Mouse (Mus musculus): ENCODE results near the gene Nhlh2. TPM values are rescaled to one million over a fixed set of nuclear protein-coding genes. Genes with fewer than 3 reads are reported as not detected.

Gene Nhlh2
- polyA plus RNA-seq, 1 experiment from 2014 or later: 19.0 TPM

DNA sequence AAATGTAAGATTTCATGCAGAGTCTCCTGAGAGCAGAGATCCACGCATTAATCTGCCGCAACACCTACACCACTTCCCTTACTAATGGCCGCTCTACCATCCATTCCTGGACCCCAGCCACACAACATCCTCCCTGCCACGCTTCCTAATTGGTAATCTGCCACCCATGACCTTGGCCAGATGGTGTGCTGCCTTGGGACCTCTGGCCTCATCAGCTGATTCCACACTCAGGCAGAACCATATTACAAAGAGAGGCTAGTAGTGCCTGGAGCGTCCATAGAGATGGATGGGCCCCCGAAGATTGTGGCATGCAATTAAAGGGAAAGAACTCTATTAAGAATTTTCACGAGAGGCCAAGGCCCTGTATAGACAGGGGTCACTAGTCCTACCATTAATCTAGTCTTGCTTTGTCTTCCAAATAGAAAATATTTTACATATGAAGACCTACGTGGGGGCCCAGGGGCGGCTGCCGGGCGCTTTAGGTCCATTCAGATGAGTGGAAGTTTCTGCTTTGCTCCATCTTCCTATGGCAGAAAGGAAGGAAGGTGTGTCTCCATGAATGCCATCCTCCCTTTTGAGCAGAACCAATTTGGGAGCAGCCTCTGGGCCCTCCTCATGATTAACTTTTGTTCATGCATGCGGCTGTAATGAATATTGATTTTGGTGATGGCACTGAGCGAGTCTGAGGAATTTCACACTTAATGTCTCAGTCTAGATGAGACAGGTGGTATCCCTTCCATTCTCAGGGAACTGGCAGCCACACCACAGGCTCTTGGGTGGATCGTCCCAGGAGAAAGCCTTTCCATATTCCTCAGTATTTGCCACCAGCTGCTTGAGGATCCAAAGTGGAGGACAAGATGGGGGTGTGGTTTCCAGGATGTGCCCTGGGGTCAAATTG, 39.6 kb downstream of the Nhlh2 start:
- no peak overlapping the region for H3K27ac ChIP-seq (ENCODE audit: low read length)
- no peak for ATAC-seq
- WGBS: 68% methylated on average over 14 of the region's 14 CpGs
- no peak overlapping the region for H3K9ac ChIP-seq (replicated peaks; ENCODE audit: low read depth, low read length)
- no peaks in the 10 kb centered on the region for H3K27me3 ChIP-seq (replicated peaks; ENCODE audit: control insufficient read depth, insufficient read depth, low read length)
- H3K4me1 ChIP-seq (replicated peaks; ENCODE audit: control insufficient read depth, insufficient read depth, low read length): 0 out of 2 replicates have a peak, but pooled peaks cover 3% of the 10 kb centered on the region
- H3K9me3 ChIP-seq (ENCODE audit: control insufficient read depth, low read length): no peaks in the 10 kb centered on the region
- no peak overlapping the region for H3K4me3 ChIP-seq (replicated peaks; ENCODE audit: low read length)
- H3K36me3 ChIP-seq (ENCODE audit: control insufficient read depth, insufficient read depth): no peaks in the 10 kb centered on the region
- H3K4me2 ChIP-seq (ENCODE audit: low read length): no peak overlapping the region

DNA sequence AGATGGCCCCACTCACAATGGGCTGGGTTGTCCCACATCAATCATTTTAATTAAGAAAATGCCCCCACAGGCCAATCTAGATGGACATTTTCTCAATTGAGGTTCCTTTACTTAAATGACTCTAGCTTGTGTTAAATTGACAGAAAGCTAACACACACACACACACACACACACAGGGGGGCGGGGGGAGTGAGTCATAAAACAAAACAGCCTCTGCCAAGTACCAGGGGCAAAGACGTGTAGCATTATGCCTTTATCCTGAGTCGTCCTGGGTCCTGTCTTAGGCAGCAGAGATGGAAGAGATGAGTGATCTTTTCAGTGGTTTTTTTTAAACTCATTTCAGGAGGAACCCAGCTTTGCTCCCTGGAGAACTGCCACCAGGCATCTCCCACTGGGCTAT, 42.2 kb downstream of the Nhlh2 start:
- 0 out of 2 replicates have a peak, but pooled peaks cover 3% of the 10 kb centered on the region for H3K4me1 ChIP-seq (replicated peaks; ENCODE audit: control insufficient read depth, insufficient read depth, low read length)
- H3K4me3 ChIP-seq (replicated peaks; ENCODE audit: low read length): no peak overlapping the region
- no peaks in the 10 kb centered on the region for H3K9me3 ChIP-seq (ENCODE audit: control insufficient read depth, low read length)
- H3K27me3 ChIP-seq (replicated peaks; ENCODE audit: control insufficient read depth, insufficient read depth, low read length): no peaks in the 10 kb centered on the region
- WGBS: 40% methylated on average over 3 of the region's 3 CpGs
- H3K4me2 ChIP-seq (ENCODE audit: low read length): no peak overlapping the region
- no peak overlapping the region for H3K9ac ChIP-seq (replicated peaks; ENCODE audit: low read depth, low read length)
- H3K27ac ChIP-seq (ENCODE audit: low read length): no peak overlapping the region
- ATAC-seq: no peak
- H3K36me3 ChIP-seq (ENCODE audit: control insufficient read depth, insufficient read depth): no peaks in the 10 kb centered on the region

DNA sequence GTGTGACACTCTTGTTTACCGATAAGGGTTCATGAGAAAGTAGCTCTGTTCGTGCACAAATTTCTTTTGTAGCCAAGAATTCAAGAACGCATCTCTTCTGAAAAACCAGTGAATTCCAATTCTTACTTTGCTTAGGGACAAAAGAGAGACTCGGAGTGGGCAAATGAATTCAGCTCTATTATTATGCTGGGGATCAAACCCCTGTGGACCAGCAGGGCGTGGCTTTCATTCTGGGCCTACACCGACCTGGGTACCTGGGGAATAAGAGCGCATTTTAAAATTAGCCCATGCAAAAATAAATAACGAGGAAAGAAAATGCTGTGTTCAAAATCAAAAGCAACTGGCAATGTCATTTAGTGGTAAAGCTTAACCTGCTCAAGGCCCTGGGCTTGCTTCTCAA, 43.4 kb downstream of the Nhlh2 start:
- Histone ChIP-seq H3K27me3 (replicated peaks; ENCODE audit: control insufficient read depth, insufficient read depth, low read length) (no peaks in the 10 kb centered on the region), H3K4me3 (replicated peaks; ENCODE audit: low read length) (no peak overlapping the region), H3K9ac (replicated peaks; ENCODE audit: low read depth, low read length) (no peak overlapping the region), H3K36me3 (ENCODE audit: control insufficient read depth, insufficient read depth) (no peaks in the 10 kb centered on the region), H3K9me3 (ENCODE audit: control insufficient read depth, low read length) (no peaks in the 10 kb centered on the region), H3K4me2 (ENCODE audit: low read length) (no peak overlapping the region), H3K4me1 (replicated peaks; ENCODE audit: control insufficient read depth, insufficient read depth, low read length) (0 out of 2 replicates have a peak, but pooled peaks cover 3% of the 10 kb centered on the region), H3K27ac (ENCODE audit: low read length) (no peak overlapping the region)
- ATAC-seq: no peak
- WGBS: 14% methylated on average over 8 of the region's 8 CpGs

DNA sequence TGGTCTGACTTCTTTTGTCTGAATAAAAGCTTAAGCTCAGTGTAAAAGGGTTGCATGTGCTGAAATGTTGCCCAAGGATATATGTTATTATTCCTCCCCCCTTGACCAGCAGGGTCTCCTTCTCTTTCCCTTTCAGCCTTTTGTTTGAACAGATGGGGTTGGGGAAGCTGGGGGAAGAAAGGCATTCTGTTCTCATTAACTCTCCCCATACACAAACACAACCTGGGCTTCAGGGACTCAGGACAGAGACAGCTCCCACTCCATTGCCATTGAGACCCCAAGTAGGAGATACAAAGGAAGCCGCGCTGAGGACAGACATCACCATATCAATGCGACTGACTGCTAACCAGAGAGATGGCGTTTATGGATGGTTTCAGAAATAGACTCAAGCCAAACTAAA, 46.0 kb downstream of the Nhlh2 start:
- Histone ChIP-seq H3K27me3 (replicated peaks; ENCODE audit: control insufficient read depth, insufficient read depth, low read length) (no peaks in the 10 kb centered on the region), H3K27ac (ENCODE audit: low read length) (no peak overlapping the region), H3K9ac (replicated peaks; ENCODE audit: low read depth, low read length) (no peak overlapping the region), H3K4me1 (replicated peaks; ENCODE audit: control insufficient read depth, insufficient read depth, low read length) (0 out of 2 replicates have a peak, but pooled peaks cover 3% of the 10 kb centered on the region), H3K36me3 (ENCODE audit: control insufficient read depth, insufficient read depth) (no peaks in the 10 kb centered on the region), H3K4me3 (replicated peaks; ENCODE audit: low read length) (no peak overlapping the region), H3K9me3 (ENCODE audit: control insufficient read depth, low read length) (no peaks in the 10 kb centered on the region), H3K4me2 (ENCODE audit: low read length) (no peak overlapping the region)
- WGBS: 4% methylated on average over 4 of the region's 4 CpGs
- ATAC-seq: no peak

DNA sequence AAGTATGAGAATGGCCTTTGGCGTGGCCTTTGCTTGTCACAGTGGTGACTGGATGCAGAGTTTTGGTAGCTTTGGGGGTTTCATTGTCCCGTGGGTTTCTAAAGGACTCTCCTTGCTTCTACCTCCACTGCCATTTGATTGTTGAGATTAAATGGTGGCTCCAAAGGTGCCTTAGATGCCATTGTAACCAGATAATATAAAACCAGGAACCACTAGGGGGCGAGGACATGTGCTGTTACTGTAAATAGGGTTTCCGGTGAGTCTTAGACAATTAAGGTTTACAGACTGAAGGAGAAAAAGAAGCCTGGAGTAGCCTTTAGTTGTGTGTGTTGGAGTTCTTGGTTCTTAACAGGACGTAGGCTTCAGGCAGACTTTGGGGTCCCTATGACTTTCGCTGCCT, 50.2 kb downstream of the Nhlh2 start:
- ATAC-seq: no peak
- 77% methylated on average over 6 of the region's 6 CpGs for WGBS
- H3K4me2 ChIP-seq (ENCODE audit: low read length): no peak overlapping the region
- no peak overlapping the region for H3K4me3 ChIP-seq (replicated peaks; ENCODE audit: low read length)
- H3K9ac ChIP-seq (replicated peaks; ENCODE audit: low read depth, low read length): no peak overlapping the region
- H3K9me3 ChIP-seq (ENCODE audit: control insufficient read depth, low read length): no peaks in the 10 kb centered on the region
- no peak overlapping the region for H3K27ac ChIP-seq (ENCODE audit: low read length)
- H3K36me3 ChIP-seq (ENCODE audit: control insufficient read depth, insufficient read depth): no peaks in the 10 kb centered on the region
- H3K27me3 ChIP-seq (replicated peaks; ENCODE audit: control insufficient read depth, insufficient read depth, low read length): no peaks in the 10 kb centered on the region
- H3K4me1 ChIP-seq (replicated peaks; ENCODE audit: control insufficient read depth, insufficient read depth, low read length): no peaks in the 10 kb centered on the region

DNA sequence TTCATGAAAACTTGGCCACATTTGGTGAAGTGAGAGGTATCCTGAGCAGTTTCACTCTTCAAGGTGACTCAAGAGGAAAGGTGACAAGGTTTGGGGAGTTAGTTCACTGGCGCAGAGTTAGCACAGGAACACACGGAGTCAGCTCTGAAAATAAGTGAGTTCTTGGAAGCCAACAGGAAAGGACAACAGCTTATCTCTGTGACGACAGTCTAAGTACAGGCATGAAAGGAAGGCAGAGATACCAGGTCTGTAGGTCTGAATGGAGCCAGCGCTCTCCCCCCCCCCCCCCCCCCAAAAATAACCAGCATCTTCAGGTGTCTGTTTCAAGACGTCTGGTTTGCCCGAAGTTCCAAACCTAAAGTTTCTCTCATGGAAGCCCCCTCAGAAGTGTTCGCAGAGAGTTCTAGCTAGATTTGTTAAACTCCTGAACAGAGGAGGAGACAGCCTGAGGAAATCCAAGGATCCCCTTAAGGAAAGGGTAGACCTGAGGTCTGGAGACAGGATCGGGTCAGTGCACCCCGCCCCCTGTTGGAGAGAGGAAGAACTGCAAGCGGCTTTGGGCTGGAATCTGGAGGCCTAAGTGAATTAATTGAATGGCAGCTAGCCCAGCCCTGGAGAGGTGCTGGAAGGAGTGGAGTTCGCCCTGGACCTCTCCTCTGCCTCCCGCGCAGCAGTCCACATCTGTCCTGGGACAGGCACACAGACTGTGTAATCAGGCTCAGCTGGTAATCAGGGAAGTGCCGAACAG, 52.2 kb downstream of the Nhlh2 start:
- 46% methylated on average over 14 of the region's 14 CpGs for WGBS
- no peak overlapping the region for H3K4me2 ChIP-seq (ENCODE audit: low read length)
- H3K27ac ChIP-seq (ENCODE audit: low read length): no peak overlapping the region
- no peaks in the 10 kb centered on the region for H3K9me3 ChIP-seq (ENCODE audit: control insufficient read depth, low read length)
- no peak overlapping the region for H3K4me3 ChIP-seq (replicated peaks; ENCODE audit: low read length)
- H3K27me3 ChIP-seq (replicated peaks; ENCODE audit: control insufficient read depth, insufficient read depth, low read length): no peaks in the 10 kb centered on the region
- peak; percentile 57; the same call in 1 of the 2 replicates for ATAC-seq
- no peaks in the 10 kb centered on the region for H3K36me3 ChIP-seq (ENCODE audit: control insufficient read depth, insufficient read depth)
- H3K9ac ChIP-seq (replicated peaks; ENCODE audit: low read depth, low read length): no peak overlapping the region
- H3K4me1 ChIP-seq (replicated peaks; ENCODE audit: control insufficient read depth, insufficient read depth, low read length): no peaks in the 10 kb centered on the region

DNA sequence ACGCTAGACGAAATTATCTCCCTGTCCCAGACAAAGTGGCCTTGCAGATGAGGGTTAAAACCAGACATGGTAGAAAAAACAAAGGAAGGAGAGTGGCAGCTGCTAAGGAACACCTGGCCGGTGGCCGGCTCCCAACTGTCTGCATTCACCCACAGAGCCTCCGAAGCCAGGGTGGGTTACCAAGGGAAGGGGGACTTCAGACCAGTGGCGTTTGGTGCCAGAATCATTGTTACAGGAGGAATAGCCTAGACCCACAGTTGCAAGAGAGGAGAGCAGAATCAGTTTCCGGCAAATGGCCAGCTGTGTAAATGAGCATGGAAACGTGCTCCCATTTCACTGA, 52.8 kb downstream of the Nhlh2 start:
- H3K4me2 ChIP-seq (ENCODE audit: low read length): no peak overlapping the region
- H3K4me3 ChIP-seq (replicated peaks; ENCODE audit: low read length): no peak overlapping the region
- no peak overlapping the region for H3K27ac ChIP-seq (ENCODE audit: low read length)
- WGBS: 49% methylated on average over 8 of the region's 8 CpGs
- H3K27me3 ChIP-seq (replicated peaks; ENCODE audit: control insufficient read depth, insufficient read depth, low read length): no peaks in the 10 kb centered on the region
- ATAC-seq: no peak
- no peaks in the 10 kb centered on the region for H3K36me3 ChIP-seq (ENCODE audit: control insufficient read depth, insufficient read depth)
- H3K4me1 ChIP-seq (replicated peaks; ENCODE audit: control insufficient read depth, insufficient read depth, low read length): no peaks in the 10 kb centered on the region
- H3K9ac ChIP-seq (replicated peaks; ENCODE audit: low read depth, low read length): no peak overlapping the region
- H3K9me3 ChIP-seq (ENCODE audit: control insufficient read depth, low read length): no peaks in the 10 kb centered on the region

DNA sequence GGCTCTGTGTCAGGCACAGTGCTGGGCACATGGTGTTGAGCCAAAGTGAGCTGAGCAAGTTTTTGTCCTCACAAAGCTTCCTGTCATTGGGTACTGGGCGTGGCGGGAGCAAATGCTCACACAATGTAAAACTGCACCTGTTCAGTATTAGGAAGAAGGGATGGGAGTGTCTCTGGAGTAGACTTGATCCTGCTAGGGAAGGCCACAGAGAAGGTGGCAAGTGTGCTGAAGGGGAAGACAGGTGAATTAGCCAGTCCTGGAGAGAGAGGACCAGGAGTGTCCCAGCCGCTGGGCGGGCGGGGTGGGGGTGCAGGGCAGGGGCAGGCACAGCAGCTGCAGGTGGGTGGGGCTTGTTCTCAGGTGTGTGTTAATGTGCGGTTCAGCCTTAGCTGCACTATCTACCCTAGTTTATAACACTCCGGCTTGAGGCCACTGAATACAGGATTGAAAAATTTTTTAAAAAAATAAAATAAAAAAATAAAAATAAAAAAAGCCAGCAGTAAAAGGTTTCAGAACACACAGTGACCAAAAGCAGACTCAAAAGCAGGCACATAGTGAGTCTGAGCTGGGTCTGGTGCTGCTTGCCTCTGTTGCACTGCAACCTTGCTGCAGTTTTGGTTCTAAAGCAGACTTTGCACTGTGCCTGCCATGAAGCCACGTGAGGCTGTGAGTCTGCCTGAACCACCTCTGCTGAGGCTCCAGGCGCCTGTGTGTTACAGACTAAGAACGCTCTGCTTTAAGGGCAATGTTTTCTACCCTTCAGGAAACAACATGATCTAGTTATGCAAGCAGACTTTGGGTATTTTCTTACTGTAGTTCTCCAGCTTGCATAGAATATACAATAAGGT, 53.6 kb downstream of the Nhlh2 start:
- H3K27ac ChIP-seq (ENCODE audit: low read length): no peak overlapping the region
- H3K9me3 ChIP-seq (ENCODE audit: control insufficient read depth, low read length): no peaks in the 10 kb centered on the region
- no peak for ATAC-seq
- WGBS: 79% methylated on average over 10 of the region's 10 CpGs
- H3K27me3 ChIP-seq (replicated peaks; ENCODE audit: control insufficient read depth, insufficient read depth, low read length): no peaks in the 10 kb centered on the region
- no peak overlapping the region for H3K4me3 ChIP-seq (replicated peaks; ENCODE audit: low read length)
- no peak overlapping the region for H3K9ac ChIP-seq (replicated peaks; ENCODE audit: low read depth, low read length)
- no peaks in the 10 kb centered on the region for H3K36me3 ChIP-seq (ENCODE audit: control insufficient read depth, insufficient read depth)
- no peak overlapping the region for H3K4me2 ChIP-seq (ENCODE audit: low read length)
- H3K4me1 ChIP-seq (replicated peaks; ENCODE audit: control insufficient read depth, insufficient read depth, low read length): no peaks in the 10 kb centered on the region

DNA sequence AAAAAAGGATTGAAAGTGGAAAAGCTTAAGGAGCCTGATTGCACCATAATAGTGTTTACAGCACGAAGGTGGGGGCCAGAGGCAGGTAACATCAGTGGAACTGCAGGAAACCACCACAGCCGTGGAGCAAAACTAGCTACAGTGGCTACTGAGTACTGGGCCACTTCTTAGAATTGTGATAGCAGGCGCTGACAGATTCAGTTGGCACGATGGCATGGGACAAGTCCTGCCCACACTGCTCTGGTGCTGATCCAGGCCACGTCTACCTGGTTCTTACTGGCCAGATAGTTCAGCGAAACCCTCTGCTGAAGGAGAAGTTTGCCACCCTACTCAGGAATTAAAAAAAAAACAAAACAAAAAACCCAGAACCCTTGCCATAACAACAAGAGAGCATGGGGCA, 54.7 kb downstream of the Nhlh2 start:
- Histone ChIP-seq H3K9me3 (ENCODE audit: control insufficient read depth, low read length) (no peaks in the 10 kb centered on the region), H3K4me1 (replicated peaks; ENCODE audit: control insufficient read depth, insufficient read depth, low read length) (no peaks in the 10 kb centered on the region), H3K4me3 (replicated peaks; ENCODE audit: low read length) (no peak overlapping the region), H3K27ac (ENCODE audit: low read length) (no peak overlapping the region), H3K4me2 (ENCODE audit: low read length) (no peak overlapping the region), H3K27me3 (replicated peaks; ENCODE audit: control insufficient read depth, insufficient read depth, low read length) (no peaks in the 10 kb centered on the region), H3K36me3 (ENCODE audit: control insufficient read depth, insufficient read depth) (no peaks in the 10 kb centered on the region), H3K9ac (replicated peaks; ENCODE audit: low read depth, low read length) (no peak overlapping the region)
- ATAC-seq: no peak
- WGBS: 83% methylated on average over 6 of the region's 6 CpGs

All from forebrain, embryonic 16.5 days (tissue).